Mouse (Mus musculus) embryo, embryonic 10.5 days (tissue): Measurements from ENCODE around the gene 1810009J06Rik.
A peak's percentile ranks its signal among the peaks of the same experiment; 100 is the strongest.
"Not testable (repeated sequence)": the region's sequence is repeated elsewhere in the genome, so short reads cannot be mapped to it uniquely, and the experiment has no call there.

Experiments
- DNase-seq: peaks from one replicate; pipeline ENCODE4 v3.0.0-alpha.2; 2015; ENCODE audit warnings: low spot score

Gene 1810009J06Rik

GRCm38 (mm10) chr6:40964454-40964853 is at the start of gene 1810009J06Rik:
TSS of gene 1810009J06Rik (plus strand) at chr6:40964754.
- DNase-seq: not testable (repeated sequence)

- no peak for DNase-seq
These were observed 44.6 kb upstream of the 1810009J06Rik start for GRCm38 (mm10) chr6:40919954-40920353.

- DNase-seq: no peak
These were observed 24.1 kb upstream of the 1810009J06Rik start, which contains the start of gene 1700074P13Rik for GRCm38 (mm10) chr6:40940457-40940856. TSS of gene 1700074P13Rik (minus strand) at chr6:40940557.

GRCm38 (mm10) chr6:40951770-40952169 is 12.8 kb upstream of the 1810009J06Rik start, which contains the start of gene Gm4744:
TSS of gene Gm4744 (minus strand) at chr6:40951870.
- no peak for DNase-seq

GRCm38 (mm10) chr6:40953716-40954115 is 10.8 kb upstream of the 1810009J06Rik start:
- DNase-seq: no peak

- not testable (repeated sequence) for DNase-seq
These were observed 34.8 kb downstream of the 1810009J06Rik start, which contains the start of gene Gm2663 for GRCm38 (mm10) chr6:40999379-40999778. TSS of gene Gm2663 (minus strand) at chr6:40999479.

- peak; percentile 12 for DNase-seq
These were observed 50.5 kb downstream of the 1810009J06Rik start for GRCm38 (mm10) chr6:41015065-41015464.
